Mouse (Mus musculus) heart, adult 9 months (tissue): ENCODE results near the gene Tulp4.
A peak's percentile ranks its signal among the peaks of the same experiment; 100 is the strongest.

ENCODE experiments used
- DNase-seq, 2 experiments: peaks; one replicate each; pipeline ENCODE4 v3.0.0; 2022; ENCODE audit warnings: low spot score in 2 of 2

Tulp4 gene

GRCm38 (mm10) chr17:6106361-6107014, at the start of gene Tulp4:
Gene Tulp4 (plus strand): TSS chr17:6106437.
- DNase-seq, result peak; percentile 86 to 89

GRCm38 (mm10) chr17:6062793-6063192, 43.4 kb upstream of the Tulp4 start:
- peak in 1 of 2 experiments; percentile 18 for DNase-seq

DNA sequence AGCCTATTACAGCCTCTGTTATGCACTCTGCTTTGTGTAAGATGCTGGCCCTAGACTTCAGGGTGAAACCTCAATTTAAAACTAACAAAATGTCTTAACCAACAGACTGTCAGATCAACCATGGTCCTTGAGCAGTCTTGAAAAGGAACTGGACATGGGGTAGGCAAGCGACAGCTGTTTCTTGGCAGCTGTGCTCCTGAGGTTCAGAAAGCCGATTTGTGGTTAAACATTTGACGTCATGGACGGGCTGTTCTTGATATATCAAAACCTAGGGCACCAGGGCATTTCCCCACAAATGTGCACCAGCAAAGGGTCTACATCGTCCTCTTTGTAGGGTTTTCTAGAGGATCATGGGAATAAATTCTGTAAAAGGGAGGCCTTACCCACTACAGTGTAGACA, 42.7 kb upstream of the Tulp4 start:
- no peak for DNase-seq

GRCm38 (mm10) chr17:6066021-6066420, 40.2 kb upstream of the Tulp4 start:
- DNase-seq, result no peak

DNA sequence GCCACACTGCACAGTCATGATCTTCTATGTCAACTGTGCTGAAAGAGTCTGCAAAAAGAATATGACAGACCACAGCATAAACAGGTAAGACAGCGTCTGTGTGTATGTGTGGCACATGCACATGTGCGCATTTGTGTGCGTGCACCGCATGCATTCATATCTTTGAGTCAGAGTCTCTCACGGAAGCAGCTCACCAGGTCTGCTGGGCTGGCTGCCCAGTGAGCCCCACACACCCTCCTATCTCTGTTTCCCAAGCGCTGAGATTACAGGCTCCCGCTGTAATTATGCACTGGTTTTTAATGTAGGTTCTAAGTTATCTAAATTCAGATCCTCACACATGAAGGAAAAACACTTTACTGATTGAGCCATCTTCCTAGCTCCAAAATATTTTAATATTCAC, 38.6 kb upstream of the Tulp4 start:
- no peak for DNase-seq

DNA sequence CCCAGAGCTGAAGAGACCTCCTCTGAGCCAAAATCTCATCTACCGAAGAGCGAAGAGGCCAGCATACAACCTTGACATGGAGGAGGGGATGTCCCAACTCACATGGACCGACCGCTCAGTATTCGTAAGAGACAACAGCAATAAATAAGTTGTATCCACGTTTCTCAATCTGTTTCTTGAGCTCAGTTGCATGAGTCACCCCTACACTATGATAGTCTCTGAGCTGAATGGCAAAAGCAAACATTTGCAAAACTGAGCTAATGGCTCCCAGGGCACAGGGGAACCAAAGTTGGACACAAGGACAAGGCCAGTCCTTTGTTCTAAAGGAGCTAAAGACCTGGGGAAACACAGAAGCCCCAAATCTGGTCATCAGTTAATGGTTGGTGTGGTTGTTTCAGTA, 36.4 kb upstream of the Tulp4 start:
- DNase-seq, result no peak

GRCm38 (mm10) chr17:6073405-6073804, 32.8 kb upstream of the Tulp4 start:
- DNase-seq, result no peak

- peak; percentile 97 for DNase-seq
These were observed 26.7 kb upstream of the Tulp4 start, which contains the start of the genes Serac1 and Gtf2h5 for GRCm38 (mm10) chr17:6079287-6080122. Gene Serac1 (minus strand): TSS chr17:6079741. Gene Gtf2h5 (plus strand): TSS chr17:6079786.

DNA sequence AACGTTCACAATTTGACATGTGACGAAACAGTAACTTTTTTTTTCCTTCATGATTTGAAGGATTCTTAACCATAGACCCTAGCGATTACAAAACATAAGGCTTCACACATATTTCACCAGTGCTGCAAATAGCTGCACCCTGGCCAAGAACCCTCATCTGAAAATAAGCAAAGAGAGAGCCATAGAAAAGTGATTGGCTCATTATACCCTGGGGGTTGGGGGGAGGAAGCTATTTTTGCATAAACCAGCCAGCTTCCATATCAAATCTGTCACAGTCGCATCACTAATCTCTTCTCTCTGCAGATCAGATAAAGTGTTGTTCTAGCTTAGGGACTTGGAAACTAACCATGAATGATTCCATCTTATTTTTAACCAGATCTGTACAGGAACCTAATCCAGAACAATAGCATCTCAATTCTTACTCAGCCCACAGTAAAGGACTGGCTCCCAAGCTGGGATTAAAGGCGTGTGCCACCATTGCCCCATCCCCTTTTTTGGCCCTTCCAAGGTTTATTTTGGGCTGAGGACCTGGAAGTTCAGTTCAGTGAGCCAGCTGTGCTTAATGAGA, 22.8 kb upstream of the Tulp4 start:
- DNase-seq, result no peak

- DNase-seq, result no peak
These were observed 14.6 kb upstream of the Tulp4 start for GRCm38 (mm10) chr17:6091604-6092003.

- DNase-seq, result no peak
These were observed 10.7 kb upstream of the Tulp4 start for GRCm38 (mm10) chr17:6095579-6095978.

DNA sequence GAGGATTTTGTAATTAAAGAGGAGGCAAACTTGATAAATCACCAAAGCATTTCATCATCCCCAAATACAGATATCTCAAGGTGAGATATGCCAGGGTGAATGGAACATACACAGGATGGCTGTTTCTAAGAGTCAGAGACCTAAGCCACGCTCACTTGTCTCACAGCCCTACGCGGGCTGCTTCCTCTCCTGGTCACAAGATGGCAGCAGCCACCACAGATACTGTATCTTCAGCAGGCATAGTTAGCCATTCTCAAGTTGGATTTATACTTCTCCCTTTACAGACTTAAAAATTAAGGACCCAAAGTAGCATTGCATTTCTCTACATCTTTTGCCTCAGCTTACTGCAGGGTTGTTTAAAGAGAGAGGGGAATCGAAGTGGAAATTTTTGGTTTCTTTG, 8.4 kb upstream of the Tulp4 start:
- DNase-seq, result peak in 1 of 2 experiments; percentile 37

- DNase-seq, result no peak
These were observed 4.0 kb upstream of the Tulp4 start for GRCm38 (mm10) chr17:6102287-6102686.

DNA sequence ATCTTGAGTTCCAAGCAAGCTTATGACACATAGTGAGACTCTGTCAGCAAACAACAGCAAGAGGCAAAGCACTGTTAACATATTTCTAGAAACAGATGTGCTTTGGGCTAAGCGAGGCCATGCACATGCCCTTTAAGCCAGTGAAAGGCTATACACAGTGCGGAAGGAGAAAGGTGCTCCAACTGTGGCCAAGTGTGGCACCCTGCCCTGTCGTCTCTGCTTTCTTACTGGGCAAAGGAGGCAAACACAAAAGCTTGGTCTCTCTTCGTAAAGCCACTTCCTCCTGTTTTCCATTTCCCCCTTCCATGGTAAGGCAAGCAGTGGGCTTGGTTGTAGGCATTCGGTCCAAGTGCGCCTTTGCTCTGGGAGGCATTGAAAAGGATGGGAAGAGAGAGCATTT, 2.7 kb upstream of the Tulp4 start:
- DNase-seq, result no peak

GRCm38 (mm10) chr17:6107015-6107601, 871 bp downstream of the Tulp4 start:
- peak; percentile 49 to 56 for DNase-seq

DNA sequence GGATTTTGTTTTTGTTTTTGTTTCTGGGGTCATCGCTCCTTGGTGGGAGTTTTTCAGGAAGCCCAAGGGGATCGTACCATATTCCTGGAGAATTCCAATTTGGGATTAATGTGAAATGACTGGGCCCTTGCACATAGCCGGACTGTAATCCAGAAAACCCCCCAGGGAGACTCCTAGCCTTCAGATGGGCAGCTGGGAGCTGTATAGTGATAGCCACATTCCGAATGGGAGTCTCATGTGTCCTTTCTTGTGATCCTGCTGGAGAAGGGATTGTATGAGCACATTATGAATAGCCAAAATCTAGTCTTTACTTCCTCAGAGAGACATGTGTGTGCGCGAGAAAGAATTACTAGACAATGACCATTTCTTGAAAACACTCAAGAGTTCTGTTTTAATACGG, 1.9 kb downstream of the Tulp4 start:
- DNase-seq, result peak in 1 of 2 experiments; percentile 16

DNA sequence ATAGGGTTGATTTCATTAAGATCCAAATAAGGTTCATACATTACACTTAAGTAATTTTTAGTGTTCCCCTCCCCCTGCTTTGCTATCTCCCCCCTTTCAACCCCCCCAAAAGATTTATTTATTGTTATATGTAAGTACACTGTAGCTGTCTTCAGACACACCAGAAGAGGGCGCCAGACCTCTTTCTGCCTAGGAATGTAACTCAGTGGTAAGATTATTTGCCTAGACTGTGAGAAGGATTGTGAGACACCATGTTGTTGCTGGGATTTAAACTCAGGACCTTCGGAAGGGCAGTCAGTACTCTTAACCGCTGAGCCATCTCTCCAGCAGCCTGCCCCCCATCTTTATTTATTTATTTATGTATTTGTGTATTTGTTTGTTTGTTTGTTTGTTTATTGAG, 4.7 kb downstream of the Tulp4 start:
- DNase-seq, result no peak

- no peak for DNase-seq
These were observed 7.4 kb downstream of the Tulp4 start for GRCm38 (mm10) chr17:6113653-6114052.

DNA sequence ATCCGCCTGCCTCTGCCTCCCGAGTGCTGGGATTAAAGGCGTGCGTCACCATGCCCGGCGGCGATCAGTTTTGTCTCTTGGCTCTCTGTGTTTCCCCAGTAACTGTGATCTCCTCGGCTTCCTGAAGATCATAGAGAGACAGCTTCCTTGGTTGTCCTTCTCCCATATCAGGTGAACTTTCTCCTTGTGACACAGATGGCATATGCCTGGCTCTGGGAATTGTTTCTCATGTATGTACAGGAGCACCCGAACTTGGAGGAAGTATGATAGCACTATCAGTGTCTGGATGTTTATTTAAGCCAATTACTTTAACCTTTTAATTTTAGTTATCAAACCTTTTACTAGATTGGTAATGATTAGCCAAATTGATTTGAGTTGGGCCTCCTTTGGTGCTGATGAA, 8.8 kb downstream of the Tulp4 start:
- no peak for DNase-seq

DNA sequence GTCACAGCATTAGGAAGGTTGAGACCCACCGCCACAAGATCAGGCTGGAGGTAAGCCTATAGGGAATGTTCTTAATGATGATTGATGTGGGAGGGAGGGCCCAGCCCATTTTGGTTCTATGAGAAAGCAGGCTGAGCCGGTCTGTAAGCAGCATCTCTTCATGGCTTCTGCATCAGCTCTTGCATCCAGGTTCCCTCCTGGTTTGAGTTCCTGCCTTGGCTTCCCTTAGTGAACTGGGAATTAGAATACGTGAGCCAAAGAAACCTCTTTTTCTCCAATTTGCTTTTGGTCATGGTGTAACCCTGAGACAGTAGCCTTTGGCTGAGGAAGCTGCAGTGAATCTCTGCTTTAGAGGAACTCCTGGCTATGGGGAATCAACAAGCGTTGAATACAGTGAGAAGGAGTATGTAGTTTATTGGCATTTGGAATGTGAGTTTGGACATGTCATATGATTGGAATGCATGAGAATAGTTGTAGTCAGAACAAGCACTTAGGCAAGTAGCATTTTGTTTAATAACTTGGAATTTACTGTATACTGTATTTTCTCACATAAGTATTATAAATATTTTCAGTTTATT, 11.0 kb downstream of the Tulp4 start:
- no peak for DNase-seq

GRCm38 (mm10) chr17:6117917-6118316, 11.7 kb downstream of the Tulp4 start:
- DNase-seq, result no peak

DNA sequence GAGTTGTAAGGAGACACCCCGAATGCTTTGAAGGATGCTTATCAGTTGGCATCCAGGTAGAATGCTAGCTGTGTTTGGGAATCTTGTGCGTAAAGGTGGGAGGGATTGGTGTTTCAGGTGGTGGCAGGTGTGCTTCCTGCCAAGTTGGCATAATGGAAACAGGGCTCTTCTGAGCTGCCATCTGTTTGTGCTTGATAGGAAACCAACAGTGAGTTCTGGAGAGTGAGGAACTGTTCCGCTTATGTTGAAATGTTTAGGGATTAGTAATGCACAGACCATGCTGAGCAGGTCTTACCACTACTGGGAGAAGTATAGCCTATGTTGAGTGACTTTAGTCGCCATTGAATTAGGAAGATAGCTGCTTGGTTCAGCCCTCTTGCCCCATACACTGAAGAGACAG, 12.6 kb downstream of the Tulp4 start:
- DNase-seq, result no peak
